Mouse (Mus musculus): ENCODE measurements around the gene Pcsk7.

GRCm38 (mm10) chr9:45910995-45911394, 4.7 kb downstream of the Pcsk7 start:
- TF ChIP-seq CTCF (IDR thresholded peaks at IDR 0.05; ENCODE audit: borderline replicate concordance, extremely low read depth, insufficient read depth, insufficient read length) (no peak), POLR2A (IDR thresholded peaks at IDR 0.05; ENCODE audit: borderline replicate concordance, extremely low read depth, insufficient read depth, insufficient read length, poor library complexity, severe bottlenecking) (no peak)

All from brain, embryonic 14.5 days (tissue).